Mouse (Mus musculus): ENCODE data around the gene Cops3. TPM values are rescaled to one million over a fixed set of nuclear protein-coding genes. Genes with fewer than 3 reads are reported as not detected.

Cops3 gene
- polyA plus RNA-seq, 1 experiment from 2014 or later, result 206 TPM

GRCm38 (mm10) chr11:59772902-59773301 lies 66.7 kb downstream of the Cops3 start:
- no peak overlapping the region for H3K9ac ChIP-seq
- peaks cover 99% of the 10 kb centered on the region for H3K36me3 ChIP-seq
- WGBS, result 87% methylated on average over 4 of the region's 4 CpGs
- H3K9me3 ChIP-seq (replicated peaks), result no peaks in the 10 kb centered on the region
- H3K4me3 ChIP-seq (replicated peaks), result no peak overlapping the region
- no peak overlapping the region for H3K27ac ChIP-seq
- H3K4me2 ChIP-seq, result no peak overlapping the region
- no peaks in the 10 kb centered on the region for H3K4me1 ChIP-seq
- H3K27me3 ChIP-seq, result no peaks in the 10 kb centered on the region
- no peak for ATAC-seq (replicated peaks; ENCODE audit: low FRiP score)

- H3K36me3 ChIP-seq, result peaks cover 100% of the 10 kb centered on the region
- H3K27me3 ChIP-seq, result no peaks in the 10 kb centered on the region
- no peak overlapping the region for H3K9ac ChIP-seq
- ATAC-seq (replicated peaks; ENCODE audit: low FRiP score), result no peak
- H3K27ac ChIP-seq, result no peak overlapping the region
- H3K4me1 ChIP-seq, result no peaks in the 10 kb centered on the region
- WGBS, result 79% methylated on average over 2 of the region's 2 CpGs
- H3K9me3 ChIP-seq (replicated peaks), result no peaks in the 10 kb centered on the region
- no peak overlapping the region for H3K4me3 ChIP-seq (replicated peaks)
- no peak overlapping the region for H3K4me2 ChIP-seq
These were observed 67.3 kb downstream of the Cops3 start for GRCm38 (mm10) chr11:59772291-59772690.

- 89% methylated on average over 7 of the region's 7 CpGs for WGBS
- no peak overlapping the region for H3K4me3 ChIP-seq (replicated peaks)
- no peaks in the 10 kb centered on the region for H3K9me3 ChIP-seq (replicated peaks)
- H3K27me3 ChIP-seq, result no peaks in the 10 kb centered on the region
- no peak overlapping the region for H3K9ac ChIP-seq
- H3K36me3 ChIP-seq, result peaks cover 100% of the 10 kb centered on the region
- no peak for ATAC-seq (replicated peaks; ENCODE audit: low FRiP score)
- no peak overlapping the region for H3K27ac ChIP-seq
- no peak overlapping the region for H3K4me2 ChIP-seq
- H3K4me1 ChIP-seq, result no peaks in the 10 kb centered on the region
These were observed 68.9 kb downstream of the Cops3 start for GRCm38 (mm10) chr11:59770753-59771152.

- H3K4me1 ChIP-seq, result no peaks in the 10 kb centered on the region
- whole genome bisulfite sequencing, result 82% methylated on average over 6 of the region's 6 CpGs
- no peak overlapping the region for H3K4me2 ChIP-seq
- no peak for ATAC-seq (replicated peaks; ENCODE audit: low FRiP score)
- H3K36me3 ChIP-seq, result peaks cover 100% of the 10 kb centered on the region
- H3K27ac ChIP-seq, result no peak overlapping the region
- no peaks in the 10 kb centered on the region for H3K9me3 ChIP-seq (replicated peaks)
- H3K27me3 ChIP-seq, result no peaks in the 10 kb centered on the region
- no peak overlapping the region for H3K9ac ChIP-seq
- H3K4me3 ChIP-seq (replicated peaks), result no peak overlapping the region
These were observed 69.9 kb downstream of the Cops3 start for GRCm38 (mm10) chr11:59769738-59770137.

- H3K4me1 ChIP-seq, result no peaks in the 10 kb centered on the region
- H3K36me3 ChIP-seq, result peaks cover 100% of the 10 kb centered on the region
- H3K27me3 ChIP-seq, result no peaks in the 10 kb centered on the region
- H3K27ac ChIP-seq, result no peak overlapping the region
- 83% methylated on average over 2 of the region's 2 CpGs for WGBS
- H3K9me3 ChIP-seq (replicated peaks), result no peaks in the 10 kb centered on the region
- no peak overlapping the region for H3K4me3 ChIP-seq (replicated peaks)
- H3K9ac ChIP-seq, result no peak overlapping the region
- no peak for ATAC-seq (replicated peaks; ENCODE audit: low FRiP score)
- no peak overlapping the region for H3K4me2 ChIP-seq
These were observed 70.3 kb downstream of the Cops3 start for GRCm38 (mm10) chr11:59769307-59769706.

Other genes starting within 250 kb of the Cops3 start
- gene Olfr223, start 246.5 kb downstream of the Cops3 start, polyA plus RNA-seq (2015; fragmentation: Nextera tagmentation; extraction: Ambion mirVana), result not detected in 2 replicates
- 46.7 and 51.3 TPM in 2 replicates for gene Mprip, start 178.5 kb downstream of the Cops3 start, polyA plus RNA-seq (2015; fragmentation: Nextera tagmentation; extraction: Ambion mirVana)
- gene Pld6, start 52.2 kb downstream of the Cops3 start, polyA plus RNA-seq (2015; fragmentation: Nextera tagmentation; extraction: Ambion mirVana), result 5.0 and 5.1 TPM in 2 replicates
- gene Flcn, start 29.8 kb downstream of the Cops3 start, polyA plus RNA-seq (2015; fragmentation: Nextera tagmentation; extraction: Ambion mirVana), result 32.1 and 32.6 TPM in 2 replicates
- 37.9 and 42.8 TPM in 2 replicates for gene Nt5m, start 391 bp downstream of the Cops3 start, polyA plus RNA-seq (2015; fragmentation: Nextera tagmentation; extraction: Ambion mirVana)
- gene Med9, start 108.4 kb upstream of the Cops3 start, polyA plus RNA-seq (2015; fragmentation: Nextera tagmentation; extraction: Ambion mirVana), result 45.7 and 46.5 TPM in 2 replicates
- gene Rasd1, start 125.1 kb upstream of the Cops3 start, polyA plus RNA-seq (2015; fragmentation: Nextera tagmentation; extraction: Ambion mirVana), result 3.3 and 4.0 TPM in 2 replicates
- gene Pemt, start 206.7 kb upstream of the Cops3 start, polyA plus RNA-seq (2015; fragmentation: Nextera tagmentation; extraction: Ambion mirVana), result 12.6 and 13.0 TPM in 2 replicates

Data from kidney, embryonic 15.5 days (tissue).